18 mouse cellular contexts compared by ENCODE assay signal in the genomic region with DNA sequence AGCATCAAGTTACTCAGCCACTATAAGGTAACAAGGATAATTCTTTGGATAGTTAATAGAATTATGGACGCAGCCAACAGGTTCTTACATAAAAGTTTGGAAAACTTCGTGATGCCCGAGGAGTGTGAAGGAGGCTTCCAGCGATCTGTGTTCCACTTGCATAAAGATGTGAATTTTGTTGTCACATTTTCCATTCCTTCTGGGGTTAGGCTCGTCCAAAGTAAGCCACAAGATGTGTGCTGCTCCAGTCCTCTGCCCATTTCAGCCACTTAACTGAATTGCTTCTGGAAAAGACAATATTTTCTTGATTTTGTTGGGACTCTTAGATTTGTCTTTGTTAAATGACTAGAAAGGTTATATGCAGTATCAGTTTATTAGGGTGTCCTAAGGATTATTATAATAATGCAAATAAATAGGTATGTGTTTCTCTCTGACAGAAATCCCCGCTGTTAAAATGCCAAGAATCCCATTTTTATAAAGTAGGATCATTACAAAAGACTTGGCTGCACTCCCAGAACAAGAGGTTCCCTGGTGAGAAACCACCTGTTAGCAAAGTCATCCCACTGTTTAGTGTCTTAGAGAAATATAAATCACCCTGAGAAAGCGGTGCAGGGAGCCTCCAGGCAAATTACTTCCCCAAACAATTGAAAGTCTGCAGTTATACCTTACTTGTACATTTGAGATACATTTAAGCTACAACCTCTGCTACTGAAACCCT. TPM values are rescaled to one million over a fixed set of nuclear protein-coding genes. Genes with fewer than 3 reads are reported as not detected.
A peak's percentile ranks its signal among the peaks of the same experiment; 100 is the strongest.
DNase-seq lines count a peak whose midpoint lies in the region; ATAC-seq and TF ChIP-seq lines count a peak whose summit lies in the region.
"Had no signal": no experiment of that assay in that cellular context is flagged by ENCODE, and none has a peak within 500 bp of the region (broad histone marks: within the 10 kb centered on the region; RNA-seq: fewer than 3 reads in every experiment).

No protein-coding gene starts in this region.

- in situ Hi-C loops in Patski (cut with MboI; ENCODE audit: low pct_unique_long_range_greater_than_20kb) = no loop called here

- H3K4me2 ChIP-seq in hindbrain, postnatal 0 days (ENCODE audit: low read depth, low read length) = no peak overlapping the region
- no peak overlapping the region for H3K4me2 ChIP-seq in hindbrain, embryonic 13.5 days
- H3K4me2 ChIP-seq: embryonic facial prominence, embryonic 15.5 days; forebrain, embryonic 15.5 days; heart, embryonic 12.5 days; liver, embryonic 13.5 days had no signal

- H3ac ChIP-seq in C2C12 (ENCODE audit: control insufficient read depth, insufficient read length, low read depth) = no peak overlapping the region

- peak; percentile 51; the same call in 1 of the 2 replicates for ATAC-seq in hindbrain, postnatal 0 days
- no peak for ATAC-seq in hindbrain, embryonic 13.5 days (ENCODE audit: low FRiP score)
- ATAC-seq in Patski = no peak
- ATAC-seq: forebrain, embryonic 15.5 days had no signal

- no peaks in the 10 kb centered on the region for H3K27me3 ChIP-seq in hindbrain, postnatal 0 days (ENCODE audit: insufficient read depth, low read length)
- no peaks in the 10 kb centered on the region for H3K27me3 ChIP-seq in hindbrain, embryonic 13.5 days
- H3K27me3 ChIP-seq in C2C12 (ENCODE audit: control insufficient read depth, insufficient read depth, insufficient read length) = no peaks in the 10 kb centered on the region
- no peaks in the 10 kb centered on the region for H3K27me3 ChIP-seq in Patski
- H3K27me3 ChIP-seq: embryonic facial prominence, embryonic 15.5 days; forebrain, embryonic 15.5 days; heart, embryonic 12.5 days; liver, embryonic 13.5 days had no signal

- no peak for TF ChIP-seq CTCF in hindbrain, postnatal 0 days (IDR thresholded peaks at IDR 0.05; ENCODE audit: low read depth)
- TF ChIP-seq CTCF in C2C12 (IDR thresholded peaks at IDR 0.05; ENCODE audit: control insufficient read depth, insufficient read depth, insufficient read length) (no peak), Patski (IDR thresholded peaks at IDR 0.05) (no peak)

- no peak overlapping the region for H3K4me3 ChIP-seq in hindbrain, postnatal 0 days (ENCODE audit: low read length)
- H3K4me3 ChIP-seq in hindbrain, embryonic 13.5 days = no peak overlapping the region
- H3K4me3 ChIP-seq in C2C12 (ENCODE audit: insufficient read depth, poor library complexity, severe bottlenecking) = no peak overlapping the region
- H3K4me3 ChIP-seq: embryonic facial prominence, embryonic 15.5 days; forebrain, embryonic 15.5 days; heart, embryonic 12.5 days; liver, embryonic 13.5 days had no signal

- no peaks in the 10 kb centered on the region for H3K36me3 ChIP-seq in hindbrain, postnatal 0 days (ENCODE audit: insufficient read depth, low read length)
- H3K36me3 ChIP-seq in hindbrain, embryonic 13.5 days = no peaks in the 10 kb centered on the region
- H3K36me3 ChIP-seq in C2C12 (ENCODE audit: control insufficient read depth, insufficient read depth) = no peaks in the 10 kb centered on the region
- H3K36me3 ChIP-seq: embryonic facial prominence, embryonic 15.5 days; forebrain, embryonic 15.5 days; heart, embryonic 12.5 days; liver, embryonic 13.5 days had no signal

- no peaks in the 10 kb centered on the region for H3K9me3 ChIP-seq in hindbrain, postnatal 0 days (ENCODE audit: low read length)
- no peaks in the 10 kb centered on the region for H3K9me3 ChIP-seq in hindbrain, embryonic 13.5 days
- H3K9me3 ChIP-seq: embryonic facial prominence, embryonic 15.5 days; forebrain, embryonic 15.5 days; heart, embryonic 12.5 days; liver, embryonic 13.5 days had no signal

- CTCF ChIA-PET in Patski (lab: Charles Lee) = no interaction called here

- H3K4me1 ChIP-seq in hindbrain, postnatal 0 days (ENCODE audit: insufficient read depth, low read length) = no peaks in the 10 kb centered on the region
- H3K4me1 ChIP-seq in hindbrain, embryonic 13.5 days (replicated peaks) = peaks cover 21% of the 10 kb centered on the region
- H3K4me1 ChIP-seq: embryonic facial prominence, embryonic 15.5 days; heart, embryonic 12.5 days; liver, embryonic 13.5 days had no signal

- no peaks in the 10 kb centered on the region for H3K79me2 ChIP-seq in C2C12 (ENCODE audit: control insufficient read depth, insufficient read depth)

- DNase-seq in hindbrain, postnatal 0 days (ENCODE audit: low spot score) = peak; percentile 75
- DNase-seq in Patski (ENCODE audit: low read depth, low spot score) = peak; percentile 30
- peak; percentile 97 for DNase-seq in cerebellum, adult 9-10 months
- no peak for DNase-seq in adrenal gland, adult 8-10 months
- no peak for DNase-seq in spleen, adult 18-20 months
- DNase-seq in kidney, postnatal 14 days = no peak
- DNase-seq: adrenal gland, postnatal 10 days; gastrocnemius, postnatal 10 days; kidney, adult 8-10 months; liver, embryonic 13.5 days; lung, postnatal 10 days; right cerebral cortex, postnatal 4 days; thymus, postnatal 36 days had no signal

- H3K27ac ChIP-seq in hindbrain, postnatal 0 days = no peak overlapping the region
- H3K27ac ChIP-seq in hindbrain, embryonic 13.5 days = no peak overlapping the region
- H3K27ac ChIP-seq: embryonic facial prominence, embryonic 15.5 days; forebrain, embryonic 15.5 days; liver, embryonic 13.5 days had no signal

- POLR2A ChIA-PET in Patski (lab: Charles Lee) = no interaction called here

- no peaks in the 10 kb centered on the region for H3K79me3 ChIP-seq in C2C12 (ENCODE audit: low read depth)

- WGBS in hindbrain, postnatal 0 days = 48% methylated on average over 7 of the region's 7 CpGs
- 74% methylated on average over 7 of the region's 7 CpGs for WGBS in hindbrain, embryonic 13.5 days

- H3K9ac ChIP-seq in hindbrain, postnatal 0 days (replicated peaks; ENCODE audit: low read length) = no peak overlapping the region
- H3K9ac ChIP-seq in hindbrain, embryonic 13.5 days = no peak overlapping the region
- H3K9ac ChIP-seq: embryonic facial prominence, embryonic 15.5 days; forebrain, embryonic 15.5 days; heart, embryonic 12.5 days; liver, embryonic 13.5 days had no signal

TF ChIP-seq in C2C12, 6 proteins besides CTCF, POLR2A, EP300 and RAD21:
- TF ChIP-seq MYOG (IDR thresholded peaks at IDR 0.05; ENCODE audit: control insufficient read depth, extremely low read depth, insufficient read length) (no peak), MAX (IDR thresholded peaks at IDR 0.05) (no peak), MYOD1 (IDR thresholded peaks at IDR 0.05; ENCODE audit: control insufficient read depth, insufficient read length, low read depth) (peak; percentile 71)
TF ChIP-seq in C2C12: peak in this region for 1.

RNA-seq across cellular contexts. Expression of a gene that starts 36.2 kb away (rescaled TPM):
- total RNA-seq in hindbrain, postnatal 0 days (2014; rRNA removed) = 1,090 and 1,101 TPM in 2 replicates
- 278 and 289 TPM in 2 replicates for polyA plus RNA-seq in hindbrain, postnatal 0 days (2015; fragmentation: Nextera tagmentation; extraction: Ambion mirVana)
- polyA plus RNA-seq in hindbrain, embryonic 13.5 days (2015; fragmentation: Nextera tagmentation; extraction: Ambion mirVana) = 442 and 445 TPM in 2 replicates
- polyA plus RNA-seq in C2C12 (2012; fragmentation: generic; extraction: Trizol) (0.73 TPM), Patski (2021) (0.65 TPM)
- total RNA-seq in adrenal gland, adult 8-10 months (2022) = 10 to 100 TPM; 23.9 to 44.2 (median 34.4) TPM

Comparison
In these comparisons a context has a peak if more than half of its experiments do, and no peak if none do; other contexts are left out.
1. DNase-seq: peak in hindbrain, postnatal 0 days (single experiment), Patski (single experiment) and cerebellum, adult 9-10 months (single experiment); none in adrenal gland, adult 8-10 months (single experiment), spleen, adult 18-20 months (0 of 2) and kidney, postnatal 14 days (single experiment).
2. RNA of a gene that starts 36.2 kb away (polyA plus RNA-seq): 442 to 445 TPM in hindbrain, embryonic 13.5 days and 278 to 289 TPM in hindbrain, postnatal 0 days; 0.73 TPM in C2C12 (single experiment) and 0.65 TPM in Patski (single experiment); every median in the first group is over 100 times any median in the second.